Mouse (Mus musculus): ENCODE measurements around the gene Tmx1.

The Tmx1 gene

GRCm38 (mm10) chr12:70486716-70487480 lies 34.0 kb downstream of the Tmx1 start:
- no peak for DNase-seq (ENCODE audit: low spot score)

GRCm38 (mm10) chr12:70492441-70492840 lies 39.5 kb downstream of the Tmx1 start:
- DNase-seq (ENCODE audit: low spot score), result no peak

DNA sequence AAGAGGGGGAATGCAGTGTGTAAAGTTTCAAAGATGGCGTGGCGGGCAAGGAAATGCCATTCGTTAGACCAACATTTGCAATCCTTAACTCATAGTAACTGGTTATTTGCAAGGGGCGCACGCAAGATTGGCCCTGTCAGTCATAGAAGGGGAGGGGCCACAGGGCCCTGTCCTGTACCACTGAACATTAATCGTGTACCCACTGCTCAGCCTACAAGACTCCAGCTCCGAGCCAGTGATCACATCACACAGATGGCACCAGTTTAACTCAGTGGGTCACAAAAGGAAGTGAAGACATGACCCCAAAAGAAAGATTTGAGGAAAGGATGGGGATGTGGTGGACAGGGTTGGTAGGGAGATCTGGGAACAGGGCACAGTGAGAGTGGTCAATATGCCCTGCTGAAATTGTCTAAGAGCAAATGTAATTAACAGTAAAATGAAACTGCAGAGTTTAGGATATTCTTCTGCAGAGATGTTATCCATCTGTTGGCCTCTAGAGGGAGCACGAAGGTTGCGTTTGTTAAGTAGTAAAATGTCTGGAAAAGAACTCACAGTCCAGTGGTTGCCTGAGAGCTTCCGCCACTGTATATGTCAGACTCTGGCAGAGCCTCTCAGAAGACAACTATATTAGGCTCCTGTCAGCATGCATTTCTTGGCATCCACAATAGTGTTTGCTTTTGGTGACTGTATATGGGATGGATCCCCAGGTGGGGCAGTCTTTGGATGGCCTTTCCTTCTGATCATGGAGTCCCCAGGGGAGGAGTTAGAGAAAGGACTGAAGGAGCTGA lies 41.8 kb downstream of the Tmx1 start:
- DNase-seq (ENCODE audit: low spot score), result peak; percentile 85

- DNase-seq (ENCODE audit: low spot score), result peak; percentile 38
These were observed 42.5 kb downstream of the Tmx1 start for GRCm38 (mm10) chr12:70495282-70495922.

DNA sequence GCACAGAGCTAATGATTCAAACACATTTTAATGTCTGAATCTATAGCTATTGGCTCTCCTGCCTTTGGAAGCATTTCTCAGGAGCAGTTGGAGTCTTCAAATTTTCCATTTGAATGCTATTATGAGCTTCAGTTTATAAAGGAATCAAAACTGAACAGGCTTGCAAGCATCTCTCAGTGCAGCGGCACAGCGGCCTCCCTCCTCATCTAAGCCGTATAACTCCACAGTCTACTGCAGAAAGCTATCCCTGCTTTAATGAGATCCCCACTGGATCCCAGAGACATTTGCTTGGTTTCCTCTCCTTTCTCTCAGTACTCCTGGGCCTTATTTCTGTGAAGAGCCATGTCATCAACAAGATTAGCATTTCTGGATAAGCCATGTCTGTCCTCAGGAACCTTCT lies 45.2 kb downstream of the Tmx1 start:
- no peak for DNase-seq (ENCODE audit: low spot score)

DNA sequence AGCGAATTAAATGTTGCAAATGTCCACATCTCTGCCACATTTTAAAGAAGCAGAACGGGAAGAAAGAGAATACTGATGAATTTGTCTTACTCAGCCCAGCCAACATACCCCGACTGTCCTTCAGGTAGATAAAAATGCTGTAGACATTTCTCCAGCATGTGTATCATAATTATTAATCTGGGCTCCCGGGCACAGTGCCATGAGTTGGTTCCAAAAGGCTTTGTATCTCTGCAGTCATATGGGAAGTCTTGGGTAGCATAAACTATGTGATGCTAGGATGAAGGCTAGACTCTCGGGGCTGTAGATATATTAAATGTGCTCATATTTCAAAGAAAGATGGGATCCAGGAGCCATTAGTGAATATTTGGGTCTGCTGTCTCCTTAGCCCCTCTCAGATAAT lies 53.1 kb downstream of the Tmx1 start:
- DNase-seq (ENCODE audit: low spot score), result no peak

- no peak for DNase-seq (ENCODE audit: low spot score)
These were observed 59.1 kb downstream of the Tmx1 start for GRCm38 (mm10) chr12:70512023-70512422.

DNA sequence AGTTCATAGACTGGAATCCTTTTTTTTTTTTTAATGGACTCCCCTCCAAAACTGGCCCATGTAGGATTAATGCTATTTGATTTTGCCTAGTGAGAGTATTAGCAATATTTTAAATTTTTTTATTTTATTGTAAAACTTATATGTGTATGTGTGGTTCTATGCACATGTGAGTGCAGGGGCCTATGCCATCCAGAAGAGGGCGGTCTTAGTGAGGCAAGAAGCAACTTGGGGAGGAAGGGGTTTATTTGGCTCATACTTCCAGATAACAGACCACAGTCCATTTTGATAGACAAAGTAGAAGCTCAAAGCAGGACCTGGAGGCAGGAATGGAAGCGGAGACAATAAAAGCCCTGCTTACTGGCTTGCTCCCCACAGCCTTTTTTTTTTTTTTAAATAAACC lies 59.5 kb downstream of the Tmx1 start:
- no peak for DNase-seq (ENCODE audit: low spot score)
